Mouse (Mus musculus) regulatory T cell (primary cell): ENCODE measurements around the gene Gm11555.
"Not testable (repeated sequence)": the region's sequence is repeated elsewhere in the genome, so short reads cannot be mapped to it uniquely, and the experiment has no call there.

Experiments used
- in situ Hi-C: fragments of 300-600 bp; cut with MboI, MseI; formaldehyde crosslinking; loops from one replicate; pipeline ENCODE4 v1.15.1; 2025; ENCODE audit warnings: high pct_unique_total_duplicates

Gene Gm11555

GRCm38 (mm10) chr11:99603208-99603607 lies 46.8 kb downstream of the Gm11555 start, which contains the start of gene Gm11938:
TSS of gene Gm11938 (minus strand) at chr11:99603308.
- in situ Hi-C loops, result not testable (repeated sequence)
